In the genomic region with DNA sequence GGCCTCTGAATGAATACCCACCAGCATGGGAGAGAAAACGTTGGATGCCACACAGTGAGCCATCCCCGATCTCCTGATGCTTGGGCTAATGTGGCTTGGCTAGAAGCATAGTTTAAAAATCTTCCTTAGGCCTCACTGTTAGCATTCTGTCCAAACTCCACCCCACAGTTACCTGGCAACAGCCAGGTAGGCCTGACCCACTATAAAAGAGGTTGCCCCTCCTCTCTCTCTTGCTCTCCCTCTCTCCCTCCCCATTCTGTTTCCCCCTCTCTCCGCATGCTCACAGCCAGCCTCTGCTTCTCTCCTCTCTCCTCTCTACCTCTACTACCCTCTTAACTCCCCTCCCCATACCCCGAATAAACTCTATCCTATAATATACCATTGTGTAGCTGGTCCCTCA, we compare ENCODE assay signal across 20 mouse cellular contexts.
DNase-seq lines count a peak whose midpoint lies in the region; ATAC-seq and TF ChIP-seq lines count a peak whose summit lies in the region.
"Had no signal": no experiment of that assay in that cellular context is flagged by ENCODE, and none has a peak within 500 bp of the region (broad histone marks: within the 10 kb centered on the region; RNA-seq: fewer than 3 reads in every experiment).

No protein-coding gene starts in this region.

- H3K4me2 ChIP-seq in kidney, embryonic 16.5 days (replicated peaks; ENCODE audit: low read depth, low read length), result no peak overlapping the region
- H3K4me2 ChIP-seq in embryonic facial prominence, embryonic 13.5 days, result no peak overlapping the region
- no peak overlapping the region for H3K4me2 ChIP-seq in stomach, embryonic 16.5 days (ENCODE audit: low read depth, low read length)
- H3K4me2 ChIP-seq: heart, embryonic 15.5 days; liver, embryonic 11.5 days; midbrain, embryonic 11.5 days; neural tube, embryonic 13.5 days had no signal

- ATAC-seq in kidney, embryonic 16.5 days (ENCODE audit: low FRiP score, low TSS enrichment), result no peak
- no peak for ATAC-seq in embryonic facial prominence, embryonic 13.5 days (ENCODE audit: insufficient number of reproducible peaks, insufficient read depth, low FRiP score, low TSS enrichment, low read depth)
- no peak for ATAC-seq in stomach, embryonic 16.5 days (ENCODE audit: insufficient read depth, low FRiP score)

- no peak overlapping the region for H3K4me3 ChIP-seq in kidney, embryonic 16.5 days (ENCODE audit: low read length)
- no peak overlapping the region for H3K4me3 ChIP-seq in ES-Bruce4 (ENCODE audit: low read depth, low read length)
- no peak overlapping the region for H3K4me3 ChIP-seq in embryonic facial prominence, embryonic 13.5 days
- no peak overlapping the region for H3K4me3 ChIP-seq in stomach, embryonic 16.5 days (replicated peaks; ENCODE audit: low read length)
- H3K4me3 ChIP-seq: heart, embryonic 15.5 days; layer of hippocampus, adult 2 months; neural tube, embryonic 13.5 days had no signal

- 0 out of 2 replicates have a peak, but pooled peaks have one; percentile 37 for TF ChIP-seq EP300 in ES-Bruce4 (IDR thresholded peaks at IDR 0.05; ENCODE audit: insufficient read depth, low read depth, low read length)

- H3K27ac ChIP-seq in kidney, embryonic 16.5 days (ENCODE audit: low read length), result 0 out of 2 replicates have a peak overlapping the region, but pooled peaks have one; percentile 46
- peak overlapping the region; percentile 57 for H3K27ac ChIP-seq in ES-Bruce4 (ENCODE audit: insufficient read depth, low read length)
- H3K27ac ChIP-seq in embryonic facial prominence, embryonic 13.5 days, result peak overlapping the region; percentile 60
- H3K27ac ChIP-seq in stomach, embryonic 16.5 days (ENCODE audit: low read length), result peak overlapping the region; percentile 39
- H3K27ac ChIP-seq: heart, embryonic 15.5 days; layer of hippocampus, adult 2 months; macrophage; neural tube, embryonic 13.5 days had no signal

- H3K27me3 ChIP-seq in kidney, embryonic 16.5 days (ENCODE audit: insufficient read depth, low read length), result no peaks in the 10 kb centered on the region
- H3K27me3 ChIP-seq in ES-Bruce4 (ENCODE audit: control insufficient read depth, insufficient read depth, low read length, poor library complexity, severe bottlenecking), result no peaks in the 10 kb centered on the region
- no peaks in the 10 kb centered on the region for H3K27me3 ChIP-seq in embryonic facial prominence, embryonic 13.5 days
- H3K27me3 ChIP-seq in stomach, embryonic 16.5 days (ENCODE audit: control insufficient read depth, insufficient read depth, low read length), result no peaks in the 10 kb centered on the region
- H3K27me3 ChIP-seq: heart, embryonic 15.5 days; neural tube, embryonic 13.5 days had no signal

- H3K9me3 ChIP-seq in kidney, embryonic 16.5 days (ENCODE audit: low read length), result peaks cover 9% of the 10 kb centered on the region; the same call in 1 of the 2 replicates
- no peaks in the 10 kb centered on the region for H3K9me3 ChIP-seq in ES-Bruce4 (replicated peaks; ENCODE audit: control insufficient read depth, insufficient read depth, low read length, poor library complexity, severe bottlenecking)
- H3K9me3 ChIP-seq in embryonic facial prominence, embryonic 13.5 days, result peaks cover 3% of the 10 kb centered on the region; the same call in 1 of the 2 replicates
- H3K9me3 ChIP-seq in stomach, embryonic 16.5 days (replicated peaks; ENCODE audit: control insufficient read depth, low read length), result peaks cover 4% of the 10 kb centered on the region
- H3K9me3 ChIP-seq: heart, embryonic 15.5 days had no signal

- 58% methylated on average over 4 of the region's 4 CpGs for WGBS in kidney, embryonic 16.5 days
- 49% methylated on average over 4 of the region's 4 CpGs for WGBS in embryonic facial prominence, embryonic 13.5 days
- WGBS in stomach, embryonic 16.5 days, result 43% methylated on average over 4 of the region's 4 CpGs

- no peak for TF ChIP-seq CTCF in ES-Bruce4 (IDR thresholded peaks at IDR 0.05; ENCODE audit: low read depth, low read length)

- no peak for TF ChIP-seq POLR2A in ES-Bruce4 (IDR thresholded peaks at IDR 0.05; ENCODE audit: insufficient read depth, low read length)

- H3K36me3 ChIP-seq in kidney, embryonic 16.5 days (ENCODE audit: insufficient read depth, low read length), result 0 out of 2 replicates have a peak, but pooled peaks cover 9% of the 10 kb centered on the region
- peaks cover 2% of the 10 kb centered on the region; the same call in 1 of the 2 replicates for H3K36me3 ChIP-seq in ES-Bruce4 (ENCODE audit: control insufficient read depth, insufficient read depth, low read length, poor library complexity, severe bottlenecking)
- peaks cover 15% of the 10 kb centered on the region; the same call in 1 of the 2 replicates for H3K36me3 ChIP-seq in embryonic facial prominence, embryonic 13.5 days
- H3K36me3 ChIP-seq in stomach, embryonic 16.5 days (ENCODE audit: control insufficient read depth, insufficient read depth, low read length), result no peaks in the 10 kb centered on the region
- H3K36me3 ChIP-seq: heart, embryonic 15.5 days; neural tube, embryonic 13.5 days had no signal

- H3K4me1 ChIP-seq in kidney, embryonic 16.5 days (ENCODE audit: insufficient read depth, low read length), result peaks cover 32% of the 10 kb centered on the region
- peaks cover 23% of the 10 kb centered on the region for H3K4me1 ChIP-seq in ES-Bruce4 (ENCODE audit: control insufficient read depth, insufficient read depth, low read length)
- H3K4me1 ChIP-seq in embryonic facial prominence, embryonic 13.5 days, result peaks cover 27% of the 10 kb centered on the region
- H3K4me1 ChIP-seq in stomach, embryonic 16.5 days (ENCODE audit: control insufficient read depth, insufficient read depth, low read length), result peaks cover 27% of the 10 kb centered on the region

- no peak overlapping the region for H3K9ac ChIP-seq in kidney, embryonic 16.5 days (replicated peaks; ENCODE audit: low read length)
- 0 out of 2 replicates have a peak overlapping the region, but pooled peaks have one; percentile 27 for H3K9ac ChIP-seq in ES-Bruce4 (ENCODE audit: low read depth, poor library complexity, severe bottlenecking)
- peak overlapping the region; percentile 16; the same call in 1 of the 2 replicates for H3K9ac ChIP-seq in embryonic facial prominence, embryonic 13.5 days
- no peak overlapping the region for H3K9ac ChIP-seq in stomach, embryonic 16.5 days (ENCODE audit: low read length)
- H3K9ac ChIP-seq: heart, embryonic 15.5 days; neural tube, embryonic 13.5 days had no signal

- DNase-seq in kidney, postnatal 10 days, result no peak
- DNase-seq in left cerebral cortex, adult 9 months (ENCODE audit: low spot score in 2 of 2), result no peak
- DNase-seq in ovary, postnatal 36 days (ENCODE audit: low spot score), result no peak
- DNase-seq: adrenal gland, postnatal 14 days; cerebellum, postnatal 14 days; embryo, embryonic 11 days; gastrocnemius, postnatal 10 days; heart, adult 11 months; layer of hippocampus, postnatal 36 days; lung, adult 2 months had no signal

Comparison
In these comparisons a context has a peak if more than half of its experiments do, and no peak if none do; other contexts are left out.
1. H3K9ac ChIP-seq: peak in ES-Bruce4 (single experiment) and embryonic facial prominence, embryonic 13.5 days (single experiment); none in kidney, embryonic 16.5 days (single experiment) and stomach, embryonic 16.5 days (single experiment).
2. Peak in every context shown above with its lines, with median percentiles within 50 percentile points of each other: H3K27ac ChIP-seq.